Mouse (Mus musculus): ENCODE results near the gene Mecp2.

Gene Mecp2

GRCm38 (mm10) chrX:74014597-74014996 lies 120.6 kb downstream of the Mecp2 start:
- no peak for DNase-seq (ENCODE audit: low spot score in 2 of 2)

GRCm38 (mm10) chrX:74008063-74008462 lies 127.1 kb downstream of the Mecp2 start:
- DNase-seq (ENCODE audit: low spot score in 2 of 2): no peak

- DNase-seq (ENCODE audit: low spot score in 2 of 2): no peak
Measured at GRCm38 (mm10) chrX:74006401-74006800, 128.8 kb downstream of the Mecp2 start.

GRCm38 (mm10) chrX:74003644-74004043 lies 131.5 kb downstream of the Mecp2 start:
- no peak for DNase-seq (ENCODE audit: low spot score in 2 of 2)

GRCm38 (mm10) chrX:74001024-74001423 lies 134.1 kb downstream of the Mecp2 start:
- DNase-seq (ENCODE audit: low spot score in 2 of 2): no peak

- DNase-seq (ENCODE audit: low spot score in 2 of 2): peak in 1 of 2 experiments; percentile 8
Measured at GRCm38 (mm10) chrX:73998911-73999869, 136.0 kb downstream of the Mecp2 start.

- no peak for DNase-seq (ENCODE audit: low spot score in 2 of 2)
Measured at GRCm38 (mm10) chrX:73977783-73978182, 157.4 kb downstream of the Mecp2 start.
